Mouse (Mus musculus) adrenal gland, postnatal 36 days (tissue): ENCODE data around the gene Fbxo2. TPM values are rescaled to one million over a fixed set of nuclear protein-coding genes. Genes with fewer than 3 reads are reported as not detected.
A peak's percentile ranks its signal among the peaks of the same experiment; 100 is the strongest.

ENCODE experiments used
- DNase-seq, 2 experiments: peaks; one replicate each; pipeline ENCODE4 v3.0.0; 2021; ENCODE audit warnings: mixed read lengths in 1 of 2
- total RNA-seq, 2 experiments: library from RNA; stranded (reverse); gene quantifications; 2 replicates each; pipeline ENCODE4 v1.2.3; 2021

The Fbxo2 gene
- total RNA-seq, 2 experiments from 2014 or later = 3.9 to 5.1 TPM

GRCm38 (mm10) chr4:148140098-148141011, 20.1 kb upstream of the Fbxo2 start:
- DNase-seq = peak; percentile 92 to 96

GRCm38 (mm10) chr4:148143721-148144120, 16.7 kb upstream of the Fbxo2 start:
- DNase-seq = no peak

- DNase-seq = no peak
These were observed 12.7 kb upstream of the Fbxo2 start for GRCm38 (mm10) chr4:148147714-148148113.

GRCm38 (mm10) chr4:148149540-148149939, 10.9 kb upstream of the Fbxo2 start:
- DNase-seq = no peak

- no peak for DNase-seq
These were observed 10.2 kb upstream of the Fbxo2 start for GRCm38 (mm10) chr4:148150242-148150641.

GRCm38 (mm10) chr4:148150953-148151266, 9.5 kb upstream of the Fbxo2 start:
- no peak for DNase-seq

GRCm38 (mm10) chr4:148151267-148152168, 8.9 kb upstream of the Fbxo2 start, which contains the start of gene Fbxo6:
Gene Fbxo6 (minus strand): TSS chr4:148152140.
- DNase-seq = peak; percentile 92 to 94

GRCm38 (mm10) chr4:148152547-148152946, 7.9 kb upstream of the Fbxo2 start:
- no peak for DNase-seq

- DNase-seq = no peak
These were observed 6.4 kb upstream of the Fbxo2 start for GRCm38 (mm10) chr4:148154006-148154405.

- DNase-seq = peak in 1 of 2 experiments; percentile 34
These were observed 5.4 kb upstream of the Fbxo2 start for GRCm38 (mm10) chr4:148154982-148155381.

- no peak for DNase-seq
These were observed 1.7 kb upstream of the Fbxo2 start for GRCm38 (mm10) chr4:148158436-148159348.

- peak; percentile 96 to 97 for DNase-seq
These were observed 631 bp upstream of the Fbxo2 start for GRCm38 (mm10) chr4:148159544-148160435.

GRCm38 (mm10) chr4:148164002-148164439, 3.6 kb downstream of the Fbxo2 start:
- DNase-seq = peak; percentile 87 to 91

- no peak for DNase-seq
These were observed 4.0 kb downstream of the Fbxo2 start for GRCm38 (mm10) chr4:148164461-148164860.

GRCm38 (mm10) chr4:148165551-148165950, 5.1 kb downstream of the Fbxo2 start:
- no peak for DNase-seq

GRCm38 (mm10) chr4:148166431-148166830, 6.0 kb downstream of the Fbxo2 start:
- no peak for DNase-seq

- peak; percentile 76 to 83 for DNase-seq
These were observed 6.6 kb downstream of the Fbxo2 start for GRCm38 (mm10) chr4:148166986-148167385.

- DNase-seq = peak; percentile 63 to 77
These were observed 7.9 kb downstream of the Fbxo2 start for GRCm38 (mm10) chr4:148168287-148168686.

GRCm38 (mm10) chr4:148169586-148169985, 9.2 kb downstream of the Fbxo2 start:
- DNase-seq = no peak

- peak; percentile 47 to 65 for DNase-seq
These were observed 10.4 kb downstream of the Fbxo2 start for GRCm38 (mm10) chr4:148170842-148171241.

- DNase-seq = no peak
These were observed 10.8 kb downstream of the Fbxo2 start for GRCm38 (mm10) chr4:148171261-148171660.
